Mouse (Mus musculus): ENCODE measurements around the gene Cyp21a1. TPM values are rescaled to one million over a fixed set of nuclear protein-coding genes. Genes with fewer than 3 reads are reported as not detected.
"Not testable (repeated sequence)": the region's sequence is repeated elsewhere in the genome, so short reads cannot be mapped to it uniquely, and the experiment has no call there.

Cyp21a1 gene
- polyA plus RNA-seq, 1 experiment from 2014 or later: not detected

- Histone ChIP-seq H3K27ac (ENCODE audit: low read length) (peak overlapping the region; percentile 86), H3K4me1 (ENCODE audit: control insufficient read depth, insufficient read depth, low read length) (peaks cover 26% of the 10 kb centered on the region), H3K9ac (ENCODE audit: low read depth, low read length) (peak overlapping the region; percentile 85), H3K36me3 (ENCODE audit: control insufficient read depth, insufficient read depth, low read length) (peaks cover 21% of the 10 kb centered on the region), H3K9me3 (replicated peaks; ENCODE audit: control insufficient read depth, low read length, poor library complexity, severe bottlenecking) (no peaks in the 10 kb centered on the region), H3K4me3 (ENCODE audit: low read depth, low read length) (peak overlapping the region; percentile 80), H3K4me2 (ENCODE audit: low read length) (peak overlapping the region; percentile 99), H3K27me3 (ENCODE audit: control insufficient read depth, insufficient read depth, low read depth, low read length) (no peaks in the 10 kb centered on the region)
- WGBS: 42% methylated on average over 43 of the region's 43 CpGs
- ATAC-seq: peak; percentile 4
These were observed 33.3 kb upstream of the Cyp21a1 start for GRCm38 (mm10) chr17:34837464-34838324.

- ATAC-seq: peak; percentile 92
- Histone ChIP-seq H3K27ac (ENCODE audit: low read length) (peak within 1 kb of the TSS; percentile 86), H3K4me3 (ENCODE audit: low read depth, low read length) (peak within 1 kb of the TSS; percentile 80), H3K9me3 (replicated peaks; ENCODE audit: control insufficient read depth, low read length, poor library complexity, severe bottlenecking) (no peaks in the 10 kb centered on the region), H3K36me3 (ENCODE audit: control insufficient read depth, insufficient read depth, low read length) (peaks cover 25% of the 10 kb centered on the region), H3K4me2 (ENCODE audit: low read length) (peak within 1 kb of the TSS; percentile 99), H3K9ac (ENCODE audit: low read depth, low read length) (peak within 1 kb of the TSS; percentile 85), H3K4me1 (ENCODE audit: control insufficient read depth, insufficient read depth, low read length) (peaks cover 26% of the 10 kb centered on the region), H3K27me3 (ENCODE audit: control insufficient read depth, insufficient read depth, low read depth, low read length) (no peaks in the 10 kb centered on the region)
- WGBS: under 1% methylated on average over 40 of the region's 40 CpGs
These were observed 32.5 kb upstream of the Cyp21a1 start, which contains the start of the genes Stk19 and Dxo for GRCm38 (mm10) chr17:34836856-34837221. Gene Stk19 (minus strand): TSS chr17:34836945. Gene Dxo (plus strand): TSS chr17:34837019.

GRCm38 (mm10) chr17:34836155-34836855 lies 31.9 kb upstream of the Cyp21a1 start:
- Histone ChIP-seq H3K9ac (ENCODE audit: low read depth, low read length) (peak overlapping the region; percentile 85), H3K4me3 (ENCODE audit: low read depth, low read length) (peak overlapping the region; percentile 80), H3K27ac (ENCODE audit: low read length) (peak overlapping the region; percentile 86), H3K4me1 (ENCODE audit: control insufficient read depth, insufficient read depth, low read length) (peaks cover 26% of the 10 kb centered on the region), H3K36me3 (ENCODE audit: control insufficient read depth, insufficient read depth, low read length) (peaks cover 20% of the 10 kb centered on the region), H3K9me3 (replicated peaks; ENCODE audit: control insufficient read depth, low read length, poor library complexity, severe bottlenecking) (no peaks in the 10 kb centered on the region), H3K4me2 (ENCODE audit: low read length) (peak overlapping the region; percentile 99), H3K27me3 (ENCODE audit: control insufficient read depth, insufficient read depth, low read depth, low read length) (no peaks in the 10 kb centered on the region)
- WGBS: 3% methylated on average over 37 of the region's 48 CpGs
- ATAC-seq: peak; percentile 77

- H3K4me2 ChIP-seq (ENCODE audit: low read length); H3K9ac ChIP-seq (ENCODE audit: low read depth, low read length); ATAC-seq; H3K27ac ChIP-seq (ENCODE audit: low read length); H3K27me3 ChIP-seq (ENCODE audit: control insufficient read depth, insufficient read depth, low read depth, low read length); H3K9me3 ChIP-seq (replicated peaks; ENCODE audit: control insufficient read depth, low read length, poor library complexity, severe bottlenecking); H3K4me3 ChIP-seq (ENCODE audit: low read depth, low read length): not testable (repeated sequence)
- H3K4me1 ChIP-seq (ENCODE audit: control insufficient read depth, insufficient read depth, low read length): peaks cover 12% of the 10 kb centered on the region
- peaks cover 29% of the 10 kb centered on the region for H3K36me3 ChIP-seq (ENCODE audit: control insufficient read depth, insufficient read depth, low read length)
- 94% methylated on average over 1 of the region's 1 CpGs for WGBS
These were observed 26.4 kb upstream of the Cyp21a1 start for GRCm38 (mm10) chr17:34830776-34831175.

- Histone ChIP-seq H3K4me3 (ENCODE audit: low read depth, low read length) (no peak overlapping the region), H3K9ac (ENCODE audit: low read depth, low read length) (no peak overlapping the region), H3K9me3 (replicated peaks; ENCODE audit: control insufficient read depth, low read length, poor library complexity, severe bottlenecking) (no peaks in the 10 kb centered on the region), H3K4me1 (ENCODE audit: control insufficient read depth, insufficient read depth, low read length) (no peaks in the 10 kb centered on the region), H3K27ac (ENCODE audit: low read length) (no peak overlapping the region), H3K4me2 (ENCODE audit: low read length) (no peak overlapping the region), H3K27me3 (ENCODE audit: control insufficient read depth, insufficient read depth, low read depth, low read length) (no peaks in the 10 kb centered on the region), H3K36me3 (ENCODE audit: control insufficient read depth, insufficient read depth, low read length) (no peaks in the 10 kb centered on the region)
- no peak for ATAC-seq
- 76% methylated on average over 7 of the region's 7 CpGs for WGBS
These were observed 10.5 kb upstream of the Cyp21a1 start for GRCm38 (mm10) chr17:34814818-34815370.

GRCm38 (mm10) chr17:34813747-34814146 lies 9.4 kb upstream of the Cyp21a1 start:
- H3K4me2 ChIP-seq (ENCODE audit: low read length); H3K9me3 ChIP-seq (replicated peaks; ENCODE audit: control insufficient read depth, low read length, poor library complexity, severe bottlenecking); H3K4me3 ChIP-seq (ENCODE audit: low read depth, low read length); ATAC-seq; H3K36me3 ChIP-seq (ENCODE audit: control insufficient read depth, insufficient read depth, low read length); H3K9ac ChIP-seq (ENCODE audit: low read depth, low read length); H3K4me1 ChIP-seq (ENCODE audit: control insufficient read depth, insufficient read depth, low read length); H3K27ac ChIP-seq (ENCODE audit: low read length); H3K27me3 ChIP-seq (ENCODE audit: control insufficient read depth, insufficient read depth, low read depth, low read length): not testable (repeated sequence)
- 56% methylated on average over 11 of the region's 12 CpGs for WGBS

- WGBS: 73% methylated on average over 15 of the region's 15 CpGs
- H3K36me3 ChIP-seq (ENCODE audit: control insufficient read depth, insufficient read depth, low read length): no peaks in the 10 kb centered on the region
- no peaks in the 10 kb centered on the region for H3K9me3 ChIP-seq (replicated peaks; ENCODE audit: control insufficient read depth, low read length, poor library complexity, severe bottlenecking)
- H3K4me2 ChIP-seq (ENCODE audit: low read length): no peak overlapping the region
- no peaks in the 10 kb centered on the region for H3K4me1 ChIP-seq (ENCODE audit: control insufficient read depth, insufficient read depth, low read length)
- H3K4me3 ChIP-seq (ENCODE audit: low read depth, low read length): no peak overlapping the region
- no peak overlapping the region for H3K27ac ChIP-seq (ENCODE audit: low read length)
- no peak for ATAC-seq
- no peaks in the 10 kb centered on the region for H3K27me3 ChIP-seq (ENCODE audit: control insufficient read depth, insufficient read depth, low read depth, low read length)
- H3K9ac ChIP-seq (ENCODE audit: low read depth, low read length): no peak overlapping the region
These were observed 6.9 kb upstream of the Cyp21a1 start for GRCm38 (mm10) chr17:34811275-34811674.

DNA sequence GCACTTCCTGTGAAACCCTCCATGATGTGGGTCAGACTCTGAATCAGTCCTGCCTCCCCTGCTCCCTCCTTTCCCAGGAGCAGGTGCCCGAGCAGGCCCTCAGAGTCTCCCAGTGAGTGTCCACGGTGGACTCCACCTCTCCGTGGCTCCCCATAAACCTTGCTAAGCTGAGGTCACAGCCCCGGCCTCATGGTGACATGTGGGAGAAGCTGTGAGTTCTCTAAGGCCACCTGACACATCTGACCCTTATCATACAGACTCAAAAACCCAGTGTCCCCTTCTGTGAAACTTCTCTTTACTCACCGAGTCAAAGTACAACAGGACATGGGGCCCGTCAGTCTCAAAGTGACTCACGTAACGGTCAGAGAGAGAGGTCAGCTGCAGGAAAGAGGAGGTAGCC lies 6.5 kb upstream of the Cyp21a1 start:
- not testable (repeated sequence) for H3K36me3 ChIP-seq (ENCODE audit: control insufficient read depth, insufficient read depth, low read length); H3K9me3 ChIP-seq (replicated peaks; ENCODE audit: control insufficient read depth, low read length, poor library complexity, severe bottlenecking); H3K9ac ChIP-seq (ENCODE audit: low read depth, low read length); H3K27ac ChIP-seq (ENCODE audit: low read length); H3K27me3 ChIP-seq (ENCODE audit: control insufficient read depth, insufficient read depth, low read depth, low read length); H3K4me1 ChIP-seq (ENCODE audit: control insufficient read depth, insufficient read depth, low read length); H3K4me3 ChIP-seq (ENCODE audit: low read depth, low read length); H3K4me2 ChIP-seq (ENCODE audit: low read length); ATAC-seq
- 81% methylated on average over 8 of the region's 8 CpGs for WGBS

DNA sequence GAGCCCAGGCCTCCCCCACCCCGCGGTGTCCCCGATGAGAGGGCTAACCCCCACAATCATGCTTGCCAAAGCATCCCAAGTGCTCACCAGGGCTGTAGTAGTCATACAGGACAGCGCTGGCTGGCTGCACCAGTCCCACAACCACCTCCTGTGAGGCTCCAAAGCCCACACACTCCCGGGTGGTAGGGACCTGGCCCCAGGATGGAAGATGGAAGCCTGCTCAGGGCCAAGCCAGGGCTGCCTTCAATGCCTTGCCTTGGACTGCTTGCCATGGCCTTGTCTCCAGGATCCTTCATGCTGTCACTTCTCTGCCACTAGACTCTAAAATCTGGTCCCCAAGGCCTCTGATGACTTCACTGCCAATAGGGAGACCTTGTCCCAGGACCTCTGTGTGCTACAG lies 6.0 kb upstream of the Cyp21a1 start:
- H3K4me3 ChIP-seq (ENCODE audit: low read depth, low read length); H3K9me3 ChIP-seq (replicated peaks; ENCODE audit: control insufficient read depth, low read length, poor library complexity, severe bottlenecking); ATAC-seq; H3K9ac ChIP-seq (ENCODE audit: low read depth, low read length); H3K4me1 ChIP-seq (ENCODE audit: control insufficient read depth, insufficient read depth, low read length); H3K4me2 ChIP-seq (ENCODE audit: low read length); H3K27ac ChIP-seq (ENCODE audit: low read length); H3K27me3 ChIP-seq (ENCODE audit: control insufficient read depth, insufficient read depth, low read depth, low read length); H3K36me3 ChIP-seq (ENCODE audit: control insufficient read depth, insufficient read depth, low read length): not testable (repeated sequence)
- WGBS: 92% methylated on average over 5 of the region's 5 CpGs

Measured in midbrain, embryonic 16.5 days (tissue).